Mouse (Mus musculus): ENCODE results near the gene Umod.

The Umod gene

DNA sequence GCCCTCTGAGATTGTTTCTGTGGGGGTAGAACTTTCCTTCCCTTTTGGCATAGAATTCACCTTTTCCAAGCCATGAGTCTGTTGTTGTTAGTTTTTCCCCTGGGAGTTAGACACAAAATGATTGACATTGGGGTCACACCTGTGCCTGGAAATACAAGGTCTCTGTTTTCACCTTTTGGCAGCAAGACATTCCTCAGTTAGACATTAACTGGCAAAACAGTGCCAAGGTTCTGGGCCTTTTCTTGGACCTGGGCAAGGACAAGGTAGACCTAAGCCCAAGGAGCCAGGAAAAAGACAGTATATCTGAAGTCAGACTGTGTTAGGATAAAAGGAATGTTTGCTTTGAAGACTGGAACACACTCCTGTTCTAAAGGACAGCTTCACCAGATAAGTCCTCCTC lies at the start of gene Umod:
TSS of gene Umod (minus strand) at position 27 of the 400 bp plus-strand sequence.
- in situ Hi-C loops (cut with MboI, MseI): no loop called here

- in situ Hi-C loops (cut with MboI, MseI): no loop called here
These were observed 49.5 kb upstream of the Umod start for GRCm38 (mm10) chr7:119528617-119529016.

DNA sequence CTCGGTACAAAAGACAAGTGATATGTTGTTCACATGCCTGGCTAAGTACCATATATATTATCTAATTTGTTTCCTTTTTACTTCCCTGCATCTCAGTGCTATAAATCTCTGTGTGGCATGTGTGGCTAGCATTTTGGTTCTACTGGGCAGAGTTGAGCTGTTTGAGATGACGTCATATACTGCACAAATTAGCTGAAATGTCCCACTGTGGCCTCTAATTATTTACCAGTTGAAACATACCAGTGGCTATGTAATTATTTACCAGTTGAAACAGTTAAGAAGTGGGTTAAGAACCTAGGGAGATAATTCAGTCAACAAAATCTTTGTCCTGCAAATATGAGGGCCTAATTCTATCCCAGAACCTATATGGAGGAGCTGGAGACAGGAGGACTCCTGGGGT lies 48.5 kb upstream of the Umod start:
- in situ Hi-C loops (cut with MboI, MseI): no loop called here

DNA sequence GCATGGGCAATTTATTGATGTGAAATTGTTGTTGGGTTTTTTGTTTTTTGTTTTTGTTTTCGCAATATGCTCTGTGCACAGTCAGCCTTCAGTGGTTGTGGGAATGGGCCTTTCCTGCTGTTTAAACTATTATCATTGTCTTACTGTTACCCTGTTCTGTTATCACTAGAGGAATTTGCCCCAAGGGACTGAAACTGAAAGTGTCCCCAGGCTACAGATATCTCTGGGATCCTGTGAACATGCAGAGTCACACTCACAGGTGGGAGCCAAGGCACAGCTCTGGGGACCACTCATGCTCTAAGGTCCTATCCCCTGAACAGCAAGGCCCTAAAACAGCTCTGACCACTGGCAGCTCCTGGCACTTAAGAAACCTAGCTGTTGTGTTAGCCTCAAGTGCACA lies 48.1 kb upstream of the Umod start:
- in situ Hi-C loops (cut with MboI, MseI): no loop called here

- in situ Hi-C loops (cut with MboI, MseI): no loop called here
These were observed 47.4 kb upstream of the Umod start for GRCm38 (mm10) chr7:119526486-119526885.

GRCm38 (mm10) chr7:119525881-119526281 lies 46.8 kb upstream of the Umod start:
- in situ Hi-C loops (cut with MboI, MseI): no loop called here

GRCm38 (mm10) chr7:119523389-119523788 lies 44.3 kb upstream of the Umod start, which contains the start of gene Pdilt:
Gene Pdilt, minus strand, starts transcription at chr7:119523489.
- in situ Hi-C loops (cut with MboI, MseI): loop anchor here (25.0 kb wide), 1 partner anchor 761 kb away; no protein-coding TSS in a partner anchor

- in situ Hi-C loops (cut with MboI, MseI): loop anchor here (25.0 kb wide), 1 partner anchor 760 kb away; no protein-coding TSS in a partner anchor
These were observed 43.3 kb upstream of the Umod start for GRCm38 (mm10) chr7:119522385-119522784.

DNA sequence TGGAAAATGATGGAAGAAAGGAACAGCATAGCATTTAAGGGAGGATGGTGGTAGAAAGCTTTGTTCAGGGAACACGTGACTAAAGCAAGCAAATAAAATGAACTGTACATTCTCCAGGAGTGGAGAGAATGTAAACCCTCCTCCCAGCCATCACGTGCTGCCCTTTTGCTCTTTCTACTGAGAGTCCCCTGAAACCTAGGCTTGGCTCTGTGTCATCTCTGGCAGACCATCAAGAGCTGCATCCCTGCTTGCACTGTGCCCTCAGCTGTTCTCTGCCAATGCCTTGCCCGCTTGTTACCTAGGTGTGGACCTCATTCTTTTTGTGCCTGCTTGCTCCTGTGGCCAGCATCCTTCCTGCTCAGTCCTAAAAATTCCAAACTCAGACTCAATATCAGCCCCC lies 42.7 kb upstream of the Umod start:
- in situ Hi-C loops (cut with MboI, MseI): loop anchor here (25.0 kb wide), 1 partner anchor 760 kb away; no protein-coding TSS in a partner anchor

DNA sequence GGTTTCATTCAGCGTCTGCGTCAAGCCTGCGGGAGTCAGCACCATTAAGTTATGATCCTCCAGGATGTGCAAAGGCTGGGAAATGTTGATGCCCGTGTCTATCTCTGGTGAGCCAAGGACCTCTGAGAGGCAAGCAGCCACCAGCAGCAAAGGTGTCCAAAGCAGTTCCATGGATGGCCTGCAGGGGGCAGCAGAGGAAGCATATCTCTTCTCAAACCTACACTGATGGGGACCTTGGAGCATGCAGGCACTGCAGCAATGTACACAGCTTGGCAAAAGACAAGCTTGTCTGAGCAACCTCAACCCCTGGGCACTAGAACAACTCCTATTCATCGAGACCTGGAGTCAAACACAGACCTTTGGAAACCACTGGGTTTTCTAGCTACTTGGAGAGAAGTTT lies 40.6 kb upstream of the Umod start:
- in situ Hi-C loops (cut with MboI, MseI): loop anchor here (25.0 kb wide), 1 partner anchor 757 kb away; no protein-coding TSS in a partner anchor

GRCm38 (mm10) chr7:119519163-119519562 lies 40.1 kb upstream of the Umod start, which contains the start of gene Acsm5:
Gene Acsm5, plus strand, starts transcription at chr7:119519463.
- in situ Hi-C loops (cut with MboI, MseI): loop anchor here (25.0 kb wide), 1 partner anchor 757 kb away; no protein-coding TSS in a partner anchor

- in situ Hi-C loops (cut with MboI, MseI): loop anchor here (25.0 kb wide), 1 partner anchor 754 kb away; no protein-coding TSS in a partner anchor
These were observed 37.1 kb upstream of the Umod start for GRCm38 (mm10) chr7:119516272-119516558.

DNA sequence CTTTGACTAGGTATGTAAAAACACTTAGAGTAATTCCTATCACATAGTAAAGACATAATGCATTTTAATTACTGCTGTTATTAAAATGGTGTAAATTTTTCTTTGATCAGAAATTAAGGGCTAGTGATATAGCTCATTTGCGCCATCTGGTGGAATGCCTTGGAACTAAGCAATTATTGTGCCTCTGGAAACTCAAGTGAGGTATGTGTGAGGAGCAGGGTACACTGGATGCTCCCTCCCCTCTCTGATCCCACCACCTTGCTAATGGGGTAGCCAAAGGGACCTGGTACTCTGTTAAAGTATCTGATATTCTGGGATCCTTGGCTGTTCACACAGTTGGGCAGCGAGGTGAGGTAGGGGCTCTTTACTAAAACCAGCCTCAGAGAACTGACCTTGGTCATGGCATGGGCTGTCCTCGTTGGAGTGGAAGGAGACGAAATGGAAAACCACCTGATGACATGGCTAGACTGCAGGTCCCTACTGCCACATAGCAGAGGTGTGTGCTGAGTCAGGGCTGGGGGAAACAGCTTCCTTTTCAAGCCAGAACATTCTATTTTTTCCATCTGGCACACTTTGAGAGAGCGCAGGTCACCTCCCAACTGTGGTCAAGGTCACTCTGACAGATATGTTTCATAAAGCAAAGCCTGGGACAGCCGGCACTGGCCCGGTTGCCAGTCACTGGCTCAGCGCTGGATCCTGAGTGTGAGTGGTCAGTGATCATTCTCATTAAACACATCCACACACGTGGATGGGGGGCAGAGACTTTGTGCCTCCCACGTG lies 36.6 kb upstream of the Umod start:
- in situ Hi-C loops (cut with MboI, MseI): loop anchor here (25.0 kb wide), 1 partner anchor 753 kb away; no protein-coding TSS in a partner anchor

- in situ Hi-C loops (cut with MboI, MseI): loop anchor here (5.0 to 25.0 kb wide), 2 partner anchors 491 to 751 kb away; no protein-coding TSS in a partner anchor
These were observed 34.0 kb upstream of the Umod start for GRCm38 (mm10) chr7:119513056-119513455.

DNA sequence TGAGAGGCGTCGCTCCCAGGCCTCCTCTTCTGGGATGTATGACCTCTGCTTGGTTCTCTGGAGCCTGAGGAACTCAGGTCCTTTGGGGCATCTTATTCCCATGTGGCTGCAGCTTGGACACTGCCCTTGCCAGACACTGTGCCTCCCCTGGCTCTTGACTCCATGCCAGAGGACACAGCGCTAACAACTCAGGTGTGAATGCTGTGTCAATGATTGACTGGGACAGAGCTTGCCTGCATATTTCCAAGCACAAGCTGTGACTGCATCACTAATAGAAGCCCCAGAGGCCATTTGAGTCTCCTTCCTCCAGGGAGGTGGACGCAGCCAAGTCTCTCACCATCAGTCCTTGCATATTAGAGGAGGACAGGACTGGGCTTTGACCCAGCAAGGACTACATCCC lies 32.1 kb upstream of the Umod start:
- in situ Hi-C loops (cut with MboI, MseI): loop anchor here (5.0 to 25.0 kb wide), 2 partner anchors 489 to 749 kb away; no protein-coding TSS in a partner anchor

DNA sequence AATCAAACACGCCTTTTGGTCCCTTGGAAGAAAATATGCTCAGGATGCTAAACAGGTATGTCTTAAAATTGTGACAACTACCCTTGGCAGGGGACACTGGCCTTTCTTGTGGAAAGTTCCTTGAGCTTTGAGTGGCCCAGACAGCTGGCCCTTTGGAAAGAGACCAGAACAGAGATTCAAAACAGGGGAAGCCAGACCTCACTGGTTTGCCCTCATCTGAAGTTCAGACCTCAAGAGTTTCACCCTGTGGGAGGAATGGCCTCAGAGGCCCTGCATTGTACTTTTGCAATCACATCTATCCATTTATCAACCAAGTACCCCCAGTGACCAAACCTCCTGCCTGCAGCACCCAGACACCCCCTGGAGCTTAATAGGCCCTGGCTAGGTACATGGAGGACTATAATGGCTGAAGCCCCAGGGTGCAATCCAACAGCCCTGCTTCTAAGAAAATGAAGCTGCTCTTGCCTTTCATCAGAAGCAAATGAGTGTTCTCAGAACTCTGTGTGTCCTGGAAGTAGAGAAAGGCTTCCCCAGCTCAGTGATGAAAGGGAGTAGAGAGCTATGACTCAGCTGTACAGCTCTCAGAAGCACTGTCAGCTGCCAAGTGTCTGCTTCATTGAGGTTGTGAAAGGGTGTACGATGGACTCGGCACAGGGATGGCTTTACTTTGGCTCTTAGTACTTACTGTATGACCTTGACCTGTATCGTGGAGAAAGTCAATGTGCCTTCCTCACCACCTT lies 11.1 kb upstream of the Umod start:
- in situ Hi-C loops (cut with MboI, MseI): no loop called here

- in situ Hi-C loops (cut with MboI, MseI): no loop called here
These were observed 7.6 kb upstream of the Umod start for GRCm38 (mm10) chr7:119486683-119487082.

DNA sequence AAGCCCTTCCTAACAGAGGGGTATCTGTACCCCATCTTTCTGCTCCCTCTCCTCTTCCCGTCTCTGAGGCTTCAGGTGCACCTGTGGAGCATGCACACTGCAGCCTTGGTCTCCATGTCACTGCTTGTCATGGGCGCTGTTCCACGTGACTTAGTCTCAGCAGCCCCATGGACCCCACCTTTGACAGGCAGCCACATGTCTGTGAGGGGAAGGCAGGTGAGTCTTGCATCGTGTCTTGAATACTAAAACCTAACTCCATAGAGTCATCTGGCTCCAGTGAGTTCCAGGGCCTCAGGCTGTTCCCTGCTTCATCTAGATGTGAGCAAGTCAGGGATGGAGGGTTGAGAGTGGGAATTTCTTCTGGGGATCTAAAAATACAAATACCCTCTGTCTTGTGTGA lies 5.1 kb upstream of the Umod start:
- in situ Hi-C loops (cut with MboI, MseI): no loop called here

DNA sequence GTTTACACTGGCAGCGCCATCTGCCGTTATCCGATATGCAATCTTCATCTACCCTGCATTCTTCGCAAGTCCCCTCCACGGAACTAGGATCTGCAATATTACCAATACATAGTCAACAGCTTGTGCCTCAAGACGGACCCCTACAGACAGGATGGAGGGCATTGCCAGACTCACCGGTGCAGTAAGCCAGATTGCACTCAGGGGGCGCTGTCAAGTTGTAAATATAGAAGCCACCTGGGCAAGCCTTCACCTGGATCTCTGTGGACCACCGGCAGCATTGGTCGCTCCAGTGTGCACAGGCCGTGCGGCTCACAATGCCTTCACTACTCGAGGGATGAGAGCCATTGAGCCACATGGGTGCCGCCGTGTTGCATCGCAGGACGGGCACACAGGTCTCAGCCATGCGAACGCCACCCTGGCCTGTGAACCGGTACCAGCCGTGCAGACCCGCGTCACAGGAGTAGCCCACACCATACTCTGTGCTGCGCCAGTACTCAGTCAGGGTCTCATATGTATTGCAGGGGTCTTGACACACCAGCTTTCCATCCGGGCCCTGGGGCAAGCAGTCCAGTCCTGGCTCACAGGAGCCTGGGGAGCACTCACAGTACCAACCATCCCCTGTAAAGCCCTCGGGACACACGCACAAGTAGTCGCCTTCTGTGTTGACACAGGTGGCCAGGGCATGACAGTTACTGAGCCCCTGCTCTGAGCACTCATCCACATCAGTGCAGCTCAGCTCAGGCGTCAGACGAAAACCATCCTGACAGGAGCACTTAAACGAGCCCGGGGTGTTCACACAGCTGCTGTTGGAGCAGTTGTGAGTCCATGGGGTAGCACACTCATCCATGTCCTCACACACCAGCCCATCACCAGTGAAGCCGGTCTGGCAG lies 2.3 kb downstream of the Umod start:
- in situ Hi-C loops (cut with MboI, MseI): no loop called here

DNA sequence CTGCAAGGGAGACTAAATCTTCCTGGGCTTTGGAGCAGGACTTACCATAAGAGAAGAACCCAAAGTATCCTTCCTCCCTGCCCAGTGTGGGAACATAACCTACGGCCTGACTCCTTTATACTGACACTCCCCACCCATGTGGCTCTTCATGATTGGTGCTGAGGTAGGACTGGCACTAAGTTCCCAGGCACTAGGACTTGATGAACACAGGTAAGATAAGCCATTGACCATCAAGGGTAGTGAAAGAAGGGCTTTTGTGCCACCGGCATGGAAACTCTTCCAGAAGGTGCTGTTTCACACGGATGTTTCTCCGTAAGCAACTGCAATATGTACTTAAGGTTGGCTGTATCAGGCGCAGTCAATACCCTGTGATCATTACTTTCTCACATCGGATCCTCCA lies 19.9 kb downstream of the Umod start, which contains the start of gene Gp2:
TSS of gene Gp2 (minus strand) at position 101 of the 400 bp plus-strand sequence.
- in situ Hi-C loops (cut with MboI, MseI): no loop called here

DNA sequence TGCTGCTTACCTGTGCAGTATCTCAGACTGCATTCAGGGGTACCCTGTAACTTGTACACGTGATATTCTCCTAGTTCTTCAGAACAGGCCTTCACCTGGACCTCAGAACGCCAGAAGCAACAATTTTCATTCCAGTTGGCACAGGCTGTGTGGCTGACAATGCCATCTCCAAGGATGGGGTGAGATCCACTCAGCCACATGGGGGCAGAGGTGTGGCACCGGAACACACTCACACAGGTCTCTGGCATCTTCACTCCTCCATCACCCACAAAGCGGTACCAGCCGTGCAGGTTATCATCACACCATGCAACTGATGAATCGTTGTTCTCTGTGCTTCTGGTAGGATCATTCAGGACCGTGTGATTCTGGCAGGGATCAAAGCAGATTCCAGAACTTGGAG lies 24.9 kb downstream of the Umod start:
- in situ Hi-C loops (cut with MboI, MseI): no loop called here

Data from T-helper 2 cell (primary cell).